Mouse (Mus musculus) bone marrow, adult 2 months (tissue): ENCODE results near the gene Sik3. TPM values are rescaled to one million over a fixed set of nuclear protein-coding genes. Genes with fewer than 3 reads are reported as not detected.

Experiments used
- H3K27ac ChIP-seq: fragments of 200-500 bp; 2 replicates; pipeline ENCODE4 v1.5.1; 2012; ENCODE audit warnings: low read depth, mild to moderate bottlenecking, control low read depth, inconsistent platforms, low read length; ENCODE audit not compliant: control insufficient read depth, poor library complexity, insufficient read depth
- H3K4me1 ChIP-seq: fragments of 200-500 bp; 2 replicates; pipeline ENCODE4 v1.6.1; 2011; ENCODE audit warnings: low read length; ENCODE audit not compliant: control insufficient read depth, insufficient read depth
- H3K4me3 ChIP-seq: fragments of 200-500 bp; replicated peaks from 2 replicates; pipeline ENCODE3; 2011; ENCODE audit warnings: mild to moderate bottlenecking, low read depth, low read length, control low read depth; ENCODE audit not compliant: control insufficient read depth
- CTCF ChIP-seq: fragments of 200-500 bp; IDR thresholded peaks from 2 replicates; pipeline ENCODE4 v1.5.1; 2011; ENCODE audit warnings: low read length, control low read depth; ENCODE audit not compliant: control insufficient read depth, insufficient read depth
- POLR2A ChIP-seq: fragments of 200-500 bp; IDR thresholded peaks from 2 replicates; pipeline ENCODE4 v1.6.1; 2011; ENCODE audit warnings: low read depth, mild to moderate bottlenecking, control low read depth, low read length, borderline replicate concordance; ENCODE audit not compliant: control insufficient read depth
- WGBS: fragments of 180-500 bp; shearing (Covaris S2); methylation state at CpG from one replicate; pipeline ENCODE4 v1.1.7; 2018; 5-methylcytosine and 5-hydroxymethylcytosine counted together
- polyA plus RNA-seq: library from polyadenylated mRNA; stranded (reverse); fragments of >200 nt; gene quantifications from 2 replicates; pipeline ENCODE4 v1.2.4, GENCODE M21; 2011; ENCODE audit warnings: low replicate concordance; ENCODE audit not compliant: missing spikeins, insufficient read depth, insufficient read length

Sik3 gene
- polyA plus RNA-seq, 1 experiment = 19.0 TPM

DNA sequence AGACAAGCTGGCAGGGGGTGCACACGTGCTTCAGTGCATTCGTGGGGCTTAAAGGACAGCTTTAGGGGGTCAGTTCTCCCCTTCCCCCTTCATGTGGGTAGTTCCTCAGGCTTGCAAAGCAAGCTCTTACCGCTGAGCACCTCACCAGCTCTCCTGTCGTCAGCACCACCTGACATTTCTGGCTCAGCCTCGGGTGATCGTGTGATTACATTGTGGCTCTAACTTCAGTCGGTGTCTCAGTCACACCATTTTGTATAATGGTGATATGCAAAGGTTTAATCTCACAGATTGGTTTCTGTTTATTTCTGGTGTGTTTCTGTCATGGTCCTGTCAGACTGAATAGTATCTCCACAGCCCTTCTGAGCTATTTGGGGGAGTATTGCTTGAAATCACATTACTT lies 186.3 kb downstream of the Sik3 start:
- H3K4me3 ChIP-seq = no peak overlapping the region
- WGBS = 75% methylated on average over 7 of the region's 7 CpGs
- H3K4me1 ChIP-seq = no peaks in the 10 kb centered on the region
- TF ChIP-seq POLR2A (no peak), CTCF (no peak)
- no peak overlapping the region for H3K27ac ChIP-seq

DNA sequence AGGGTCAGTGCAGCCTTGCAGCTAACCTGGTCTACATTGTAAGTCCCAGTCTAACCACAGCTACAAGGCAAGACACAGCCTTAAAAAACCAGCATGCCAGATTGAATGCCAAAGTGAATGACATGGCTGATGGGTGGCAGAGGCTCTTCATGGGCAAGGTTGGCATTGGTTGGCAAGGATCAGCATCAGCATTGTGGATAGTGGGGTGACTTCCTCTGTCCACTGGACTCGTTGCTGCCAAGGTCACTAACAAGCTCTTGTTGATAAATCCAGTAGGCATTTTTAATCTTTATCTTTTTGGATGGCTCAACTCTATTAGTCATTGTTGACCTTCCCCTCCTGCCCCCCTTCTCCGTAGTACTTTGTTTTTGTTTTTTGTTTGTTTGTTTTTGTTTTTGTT lies 187.0 kb downstream of the Sik3 start:
- Histone ChIP-seq H3K27ac (no peak overlapping the region), H3K4me3 (no peak overlapping the region), H3K4me1 (no peaks in the 10 kb centered on the region)
- no peak for TF ChIP-seq POLR2A
- 63% methylated on average over 2 of the region's 2 CpGs for WGBS

DNA sequence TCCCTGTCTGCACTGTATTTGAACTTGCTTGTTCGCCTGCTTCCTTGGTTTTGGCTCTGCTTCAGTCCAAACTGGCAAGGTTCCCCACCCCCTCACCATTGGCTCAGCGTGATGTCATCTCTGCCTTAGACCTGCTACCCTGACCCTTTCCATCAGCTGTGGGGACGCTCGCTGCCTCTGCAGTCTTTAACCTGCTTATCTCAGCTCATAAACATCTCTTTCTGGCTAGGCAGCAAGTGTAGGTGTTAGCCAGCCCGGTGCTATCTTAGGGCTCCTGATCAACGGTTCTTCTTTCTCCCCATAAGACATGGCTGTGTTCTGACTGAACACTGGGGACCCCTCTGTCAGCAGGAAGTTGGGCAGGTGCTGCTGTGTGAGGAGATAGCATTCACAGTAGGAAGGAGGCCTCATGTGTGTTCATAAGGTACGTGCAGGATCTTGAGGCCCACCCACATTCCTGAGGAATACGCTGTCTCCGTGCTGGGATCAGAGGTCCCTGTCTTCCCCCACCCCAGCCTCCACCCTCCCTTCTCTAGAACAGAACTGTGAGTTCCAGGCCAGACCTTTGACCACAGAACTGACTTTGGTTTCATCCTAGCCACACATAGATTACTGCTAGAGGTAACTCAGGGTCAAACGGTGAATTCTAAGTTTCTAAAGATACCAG lies 194.3 kb downstream of the Sik3 start:
- Histone ChIP-seq H3K27ac (no peak overlapping the region), H3K4me3 (no peak overlapping the region), H3K4me1 (no peaks in the 10 kb centered on the region)
- 65% methylated on average over 10 of the region's 10 CpGs for WGBS
- TF ChIP-seq POLR2A = no peak
- TF ChIP-seq CTCF = no peak

DNA sequence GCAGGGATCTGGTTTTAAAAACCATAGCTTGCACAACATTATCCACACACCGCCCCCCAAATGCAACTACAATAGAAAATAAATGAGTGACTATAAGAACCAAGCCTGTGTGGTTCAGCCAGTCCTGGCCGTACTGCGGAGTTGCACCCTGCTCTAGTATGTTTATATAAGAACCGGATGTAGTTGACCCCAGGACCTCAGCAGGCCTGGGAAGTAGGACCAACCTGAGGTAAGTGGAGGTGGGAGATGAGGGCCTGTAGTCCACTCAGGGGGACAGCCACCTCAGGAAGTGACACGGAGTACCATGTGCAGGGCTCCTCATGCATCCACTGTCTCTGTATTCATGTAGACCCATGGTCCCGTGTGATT lies 194.9 kb downstream of the Sik3 start:
- H3K4me3 ChIP-seq = no peak overlapping the region
- H3K4me1 ChIP-seq = no peaks in the 10 kb centered on the region
- TF ChIP-seq POLR2A (no peak), CTCF (no peak)
- no peak overlapping the region for H3K27ac ChIP-seq
- WGBS = 83% methylated on average over 6 of the region's 6 CpGs

DNA sequence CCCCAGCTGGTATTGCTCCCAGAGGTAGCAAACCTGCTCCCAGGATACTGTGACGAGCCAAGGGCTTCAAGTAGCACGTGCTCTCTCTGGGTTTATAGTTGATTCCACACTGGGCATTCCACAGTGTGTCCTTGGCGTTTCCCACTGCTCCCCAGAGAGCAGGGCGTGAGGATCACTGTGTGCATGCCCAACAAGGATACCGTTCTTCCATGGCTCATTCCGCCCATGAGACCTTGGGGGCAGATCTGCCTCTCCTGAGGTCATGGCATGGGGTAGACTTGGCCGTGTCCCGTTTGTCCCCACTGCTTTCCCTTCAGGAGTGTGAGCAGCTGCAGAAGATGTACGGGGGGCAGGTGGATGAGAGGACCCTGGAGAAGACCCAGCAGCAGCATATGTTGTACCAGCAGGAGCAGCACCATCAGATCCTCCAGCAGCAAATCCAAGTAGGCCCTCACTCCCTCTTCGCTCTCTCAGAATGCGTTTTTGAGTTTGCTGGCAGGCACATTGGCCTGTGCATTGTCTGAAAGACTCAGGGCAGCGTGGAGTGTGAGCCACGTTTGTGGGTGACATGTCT lies 195.9 kb downstream of the Sik3 start:
- TF ChIP-seq POLR2A = no peak
- no peak for TF ChIP-seq CTCF
- no peaks in the 10 kb centered on the region for H3K4me1 ChIP-seq
- 89% methylated on average over 13 of the region's 13 CpGs for WGBS
- no peak overlapping the region for H3K4me3 ChIP-seq
- H3K27ac ChIP-seq = no peak overlapping the region

DNA sequence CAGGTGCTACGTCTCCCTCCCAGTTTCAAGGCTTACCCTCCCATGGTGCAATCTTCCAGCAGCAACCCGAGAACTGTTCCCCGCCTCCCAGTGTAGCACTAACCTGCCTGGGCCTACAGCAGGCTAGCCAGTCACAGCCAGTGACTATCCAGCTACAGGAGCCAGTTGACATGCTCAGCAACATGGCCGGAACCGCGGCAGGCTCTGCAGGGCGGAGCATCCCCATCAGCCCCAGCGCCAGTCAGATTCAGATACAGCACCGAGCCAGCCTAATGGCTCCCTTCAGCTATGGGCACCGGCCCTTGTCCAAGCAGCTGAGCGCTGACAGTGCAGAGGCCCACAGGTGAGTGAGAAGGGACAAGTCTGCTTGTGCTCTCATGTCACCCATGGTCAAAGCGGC lies 197.9 kb downstream of the Sik3 start:
- H3K4me1 ChIP-seq = no peaks in the 10 kb centered on the region
- 90% methylated on average over 12 of the region's 12 CpGs for WGBS

DNA sequence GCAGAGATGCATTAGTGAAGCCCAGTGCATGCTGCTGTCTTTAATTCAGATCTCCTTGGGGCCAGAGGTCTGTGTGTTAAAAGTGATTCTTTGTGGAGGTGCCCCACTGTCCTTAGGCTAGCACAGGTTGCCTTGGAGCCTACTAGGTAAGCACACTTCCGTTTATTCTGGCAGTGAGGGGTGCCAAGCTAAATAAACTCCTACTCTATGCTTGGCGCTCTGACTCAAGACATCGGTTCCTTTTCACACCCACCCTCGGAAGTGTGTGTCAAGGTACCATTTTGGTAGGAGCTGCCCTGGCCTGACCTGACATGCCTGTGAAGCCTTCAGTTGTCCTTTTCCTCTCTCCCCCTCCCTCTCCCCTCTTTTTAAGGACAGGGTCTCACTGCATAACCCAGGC lies 201.7 kb downstream of the Sik3 start:
- no peak overlapping the region for H3K27ac ChIP-seq
- 83% methylated on average over 4 of the region's 4 CpGs for WGBS
- no peaks in the 10 kb centered on the region for H3K4me1 ChIP-seq

More for the DNA sequence above, 197.9 kb downstream of the Sik3 start:
- Histone ChIP-seq H3K27ac (no peak overlapping the region), H3K4me3 (no peak overlapping the region)
- TF ChIP-seq POLR2A (no peak), CTCF (no peak)

DNA sequence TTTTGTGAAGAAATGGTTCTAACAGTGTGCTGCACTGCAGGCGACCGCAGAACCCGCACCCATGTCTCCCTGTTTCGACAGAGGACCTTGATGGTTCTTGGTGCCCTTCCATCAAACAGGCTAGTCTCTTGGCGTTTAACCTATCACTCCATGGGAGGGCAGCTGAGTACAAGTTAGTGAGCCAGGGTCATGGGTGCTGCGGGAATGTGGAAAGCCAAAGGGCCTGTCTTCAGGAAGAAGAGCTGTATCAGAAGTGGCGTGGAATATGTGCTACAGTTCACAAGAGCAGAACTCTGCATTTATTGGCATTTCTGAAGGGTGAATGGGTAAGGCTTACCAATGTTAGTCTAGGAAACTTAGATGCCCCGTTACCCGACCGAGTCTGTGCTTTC lies 202.3 kb downstream of the Sik3 start:
- H3K27ac ChIP-seq = no peak overlapping the region
- no peaks in the 10 kb centered on the region for H3K4me1 ChIP-seq
- no peak overlapping the region for H3K4me3 ChIP-seq
- WGBS = 82% methylated on average over 10 of the region's 10 CpGs
- TF ChIP-seq POLR2A (no peak), CTCF (no peak)

More for the DNA sequence above, 201.7 kb downstream of the Sik3 start:
- no peak overlapping the region for H3K4me3 ChIP-seq
- TF ChIP-seq CTCF = no peak
- TF ChIP-seq POLR2A = no peak
